Mouse (Mus musculus) frontal cortex, postnatal 14 days (tissue): ENCODE results near the gene 4933406M09Rik.

Source experiments
- DNase-seq, 2 experiments: peaks; one replicate each; pipeline ENCODE4 v3.0.0; 2022; ENCODE audit warnings: low spot score in 2 of 2

Gene 4933406M09Rik

DNA sequence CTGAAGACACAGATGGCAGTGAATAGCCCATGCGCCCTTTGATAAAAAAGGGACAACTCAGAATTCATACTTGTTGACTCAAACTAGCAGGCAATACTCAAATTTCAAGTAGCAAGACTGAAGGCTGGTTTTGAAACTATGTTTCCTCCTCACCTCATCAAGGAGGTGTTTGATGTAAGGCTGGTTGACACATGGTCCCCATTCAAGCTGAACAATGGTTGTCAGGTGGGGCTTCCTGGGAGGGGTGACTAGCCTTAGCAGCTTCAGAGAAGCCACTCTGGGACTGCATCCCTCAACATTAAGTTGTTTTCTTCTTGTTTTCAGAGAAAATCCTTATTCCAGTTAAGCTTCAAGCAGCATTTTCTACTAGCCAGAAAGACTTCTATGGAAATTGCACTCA is at the start of gene 4933406M09Rik:
Gene 4933406M09Rik, plus strand, starts transcription at position 275 of the 400 bp plus-strand sequence.
- DNase-seq = no peak

DNA sequence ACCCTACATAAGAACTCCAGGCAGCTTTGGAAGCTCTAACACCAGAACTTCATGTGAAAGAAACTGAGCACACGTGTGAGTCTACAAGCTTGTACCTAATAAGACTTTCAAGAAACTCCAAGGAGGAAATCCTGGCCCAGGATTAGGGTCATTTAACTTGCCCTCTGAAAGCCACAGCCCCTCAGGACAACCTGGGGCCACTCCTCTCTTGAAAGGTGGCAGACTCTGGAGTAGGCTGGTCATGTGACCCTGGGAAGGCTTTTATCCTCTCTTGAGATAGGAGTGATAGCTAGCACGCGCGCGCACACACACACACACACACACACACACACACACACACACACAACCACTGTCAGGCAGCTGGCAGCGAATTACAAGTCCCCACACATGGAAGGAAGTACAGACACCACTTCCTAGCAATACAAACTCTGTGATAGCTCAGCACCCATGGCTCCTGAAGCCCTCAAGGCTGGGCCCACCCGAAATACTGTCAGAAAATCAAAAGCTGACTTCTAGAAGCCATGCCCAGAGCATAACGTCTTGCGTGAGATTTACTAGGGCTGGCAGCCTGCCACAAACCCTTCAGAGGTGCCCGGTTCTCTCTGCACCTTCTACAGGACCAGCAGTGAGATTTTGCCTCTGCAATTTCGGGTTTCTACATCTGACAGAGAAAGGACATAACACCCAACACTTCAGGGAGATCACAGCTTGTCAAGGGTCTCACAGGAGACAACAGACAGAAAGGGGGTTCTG is 48.6 kb upstream of the 4933406M09Rik start:
- DNase-seq = no peak

DNA sequence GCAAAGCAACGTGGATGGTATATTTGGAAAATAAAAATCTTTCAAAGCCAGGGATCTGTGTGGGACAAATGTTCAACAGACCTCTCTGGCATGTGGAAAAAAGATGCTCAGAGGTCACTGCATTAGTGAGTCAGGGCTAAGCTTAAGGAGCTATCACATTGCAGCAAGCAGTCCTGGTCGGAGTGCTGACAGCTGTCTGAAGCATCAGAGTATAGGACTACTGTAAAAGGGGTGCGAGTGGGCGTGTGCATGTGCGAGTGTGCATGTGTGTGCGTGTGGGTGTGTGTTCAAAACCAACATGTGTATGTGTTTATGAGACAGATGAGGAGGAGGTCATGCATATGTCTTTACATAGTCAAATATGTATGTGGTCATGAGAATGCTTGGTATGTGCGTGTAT is 46.6 kb upstream of the 4933406M09Rik start:
- no peak for DNase-seq

DNA sequence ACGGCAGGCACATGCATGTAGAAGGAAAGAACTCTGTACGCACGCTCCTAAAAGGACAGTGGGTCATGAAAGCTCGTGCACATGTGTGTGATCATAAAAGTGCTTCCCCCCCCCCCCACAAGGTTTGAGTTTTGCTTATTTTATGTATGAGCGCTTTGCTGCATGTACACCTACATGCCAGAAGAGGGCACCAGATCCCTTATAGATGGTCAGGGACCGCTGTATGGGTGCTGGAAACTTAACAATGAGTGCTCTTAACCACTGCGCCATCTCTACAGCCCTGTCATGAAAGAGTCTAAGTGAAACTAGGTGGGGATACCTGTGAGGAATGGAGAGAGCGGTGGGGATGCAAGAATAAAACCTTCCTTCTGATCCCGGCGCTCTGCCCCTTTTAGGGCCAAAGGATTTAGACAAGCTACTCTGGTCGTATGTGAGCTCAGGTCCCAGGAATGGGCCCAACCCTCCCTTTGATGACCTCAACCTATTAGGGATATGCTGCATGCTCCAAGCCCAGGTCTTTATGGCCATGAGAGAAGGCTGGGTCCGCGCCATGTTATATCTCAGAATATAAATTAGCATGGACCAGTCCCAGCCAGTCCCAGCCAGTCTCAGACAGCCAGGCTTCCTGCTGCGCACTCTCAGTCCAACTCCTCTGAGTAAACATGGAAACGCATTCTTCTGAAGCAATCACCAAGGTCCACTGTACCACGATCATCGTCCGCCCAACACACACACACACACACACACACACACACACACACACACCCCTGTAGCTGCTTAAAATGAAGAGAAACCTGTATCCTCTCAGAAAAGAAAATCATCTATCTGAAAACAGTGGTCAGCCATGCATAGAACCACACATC is 45.8 kb upstream of the 4933406M09Rik start:
- DNase-seq = no peak

DNA sequence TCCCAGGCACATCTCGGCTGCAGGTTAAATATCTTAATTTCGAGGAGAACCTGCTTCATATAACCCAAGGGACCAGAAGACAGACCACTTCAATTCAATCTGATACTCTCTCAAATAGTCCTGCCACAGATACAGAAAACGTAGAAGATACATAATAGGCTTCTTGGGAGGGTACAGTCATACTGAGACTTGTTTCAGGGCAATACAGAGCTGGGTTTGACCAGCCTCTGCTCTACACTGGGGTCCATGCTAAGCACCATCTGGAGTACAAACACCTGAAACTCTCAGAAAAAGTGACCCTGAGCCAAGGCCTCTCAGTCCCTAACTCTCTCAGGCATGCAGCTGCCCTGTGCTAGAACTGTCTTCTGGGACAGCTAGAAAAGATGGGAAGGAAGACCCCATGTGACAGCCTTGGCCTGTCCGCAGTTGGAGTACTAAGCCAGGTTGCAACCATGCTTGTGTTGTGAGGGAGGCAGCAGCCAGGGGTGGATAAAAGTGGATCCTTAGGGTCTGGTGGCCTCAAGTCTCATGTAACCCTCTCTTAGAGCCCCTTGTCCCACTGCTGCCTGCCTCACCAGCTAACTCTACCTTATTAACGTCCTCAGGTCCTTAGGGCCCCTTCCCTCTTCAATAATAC is 44.0 kb upstream of the 4933406M09Rik start:
- no peak for DNase-seq

DNA sequence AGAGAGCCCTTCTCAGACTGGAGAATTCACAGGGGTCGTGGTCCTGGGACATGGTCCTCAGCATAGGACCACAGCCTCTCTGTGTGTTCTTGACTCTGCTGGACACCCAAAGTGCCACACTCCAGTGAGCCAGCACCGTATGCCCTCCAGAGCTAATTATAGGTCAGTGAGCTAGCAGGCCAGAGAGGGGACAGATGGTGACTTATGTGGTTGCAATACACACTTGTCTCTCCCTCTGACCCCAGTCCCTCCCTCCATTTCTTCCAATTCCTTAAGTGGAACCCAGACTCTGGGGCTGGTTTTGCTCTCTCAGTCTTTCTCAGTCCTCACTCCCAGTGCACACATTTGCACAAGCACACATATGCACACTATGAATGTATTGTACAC is 43.5 kb upstream of the 4933406M09Rik start:
- no peak for DNase-seq

DNA sequence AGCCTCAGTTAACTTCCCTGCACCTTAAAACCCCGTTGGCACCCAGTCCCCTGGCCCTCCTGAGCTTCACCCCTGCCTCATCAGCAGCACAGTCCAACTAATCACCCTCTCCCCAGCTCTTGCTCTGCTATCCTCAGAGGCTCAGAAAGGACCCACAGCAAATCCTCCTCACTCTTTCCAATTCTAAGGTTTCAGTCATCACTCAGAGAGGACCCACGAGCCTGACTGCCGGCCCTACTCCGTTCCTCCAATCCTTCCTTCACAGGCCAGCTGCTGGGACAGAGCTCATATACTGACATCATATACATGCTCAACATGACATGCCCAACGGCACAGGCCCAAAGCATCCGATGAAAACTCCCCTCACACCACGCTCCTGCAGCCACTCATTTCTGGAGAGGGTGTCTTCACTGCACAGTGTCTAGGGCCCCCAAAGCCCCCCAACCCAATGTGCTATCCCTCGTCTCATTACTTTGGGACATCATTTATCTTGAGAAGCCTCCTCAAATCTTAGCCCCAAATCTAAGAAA is 42.9 kb upstream of the 4933406M09Rik start:
- DNase-seq = no peak

DNA sequence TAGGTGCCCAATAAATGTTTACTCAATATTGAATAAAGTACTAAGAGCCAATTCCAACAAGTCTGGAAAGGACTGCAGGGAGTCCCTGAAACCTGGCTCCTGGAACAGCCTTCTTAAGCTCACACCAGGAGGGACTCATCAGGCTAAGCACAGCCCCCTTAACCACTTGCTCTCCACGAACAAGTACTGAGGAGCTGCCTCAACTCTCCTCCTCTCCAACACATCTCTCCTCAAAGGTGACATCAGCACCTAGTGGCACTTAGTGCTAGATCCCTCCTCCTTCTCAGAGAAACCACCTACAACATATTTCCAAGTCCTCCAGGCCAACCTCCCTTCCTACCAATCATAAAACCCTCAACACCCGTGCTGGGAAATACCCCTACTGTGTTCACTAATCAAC is 42.2 kb upstream of the 4933406M09Rik start:
- no peak for DNase-seq

DNA sequence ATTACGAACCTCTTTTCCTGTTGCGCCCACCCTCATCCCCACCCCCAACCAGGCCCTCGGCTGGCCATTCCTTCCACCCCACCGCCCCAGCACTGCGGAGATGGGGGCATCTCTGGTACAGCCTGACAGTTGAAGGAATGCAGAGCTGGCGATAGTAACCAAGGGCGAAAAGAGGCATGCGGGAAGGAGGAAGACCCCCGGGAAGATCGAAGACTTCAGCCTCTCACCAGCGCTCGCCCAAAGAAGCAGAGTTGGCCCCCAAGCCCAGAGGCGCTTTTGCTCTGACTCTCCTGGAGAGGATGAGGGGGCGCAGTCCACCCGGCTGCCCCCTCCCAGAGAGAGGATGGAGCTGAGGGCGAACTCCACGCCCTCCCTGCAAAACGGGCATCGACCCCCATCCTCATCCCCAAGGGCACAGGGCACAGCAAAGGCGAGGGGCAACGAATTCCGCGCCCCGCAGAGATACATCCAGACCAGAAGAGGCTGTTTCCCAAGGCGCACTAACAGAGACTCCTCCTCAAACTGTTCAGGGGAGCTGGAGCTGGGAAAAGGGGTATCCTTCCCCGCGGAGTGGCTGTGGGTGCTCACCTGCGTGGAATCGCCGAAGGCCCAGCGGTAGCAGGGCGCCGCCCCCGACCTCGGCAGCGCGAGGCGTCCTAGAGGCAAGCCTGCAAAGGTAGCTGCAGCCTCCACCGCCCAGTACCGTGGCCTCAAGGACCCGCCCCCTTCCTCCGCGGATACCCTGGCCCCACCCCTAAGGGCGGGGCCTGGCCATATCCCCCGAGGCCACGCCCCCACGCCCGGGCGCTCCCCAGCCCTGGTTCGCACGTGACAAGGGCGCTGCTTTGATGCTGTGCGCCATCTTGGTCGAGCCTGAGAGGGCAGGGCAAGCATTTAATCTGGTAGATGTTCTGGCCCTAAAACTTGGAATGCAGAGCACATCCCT is 41.5 kb upstream of the 4933406M09Rik start:
- DNase-seq = peak; percentile 78 to 81

DNA sequence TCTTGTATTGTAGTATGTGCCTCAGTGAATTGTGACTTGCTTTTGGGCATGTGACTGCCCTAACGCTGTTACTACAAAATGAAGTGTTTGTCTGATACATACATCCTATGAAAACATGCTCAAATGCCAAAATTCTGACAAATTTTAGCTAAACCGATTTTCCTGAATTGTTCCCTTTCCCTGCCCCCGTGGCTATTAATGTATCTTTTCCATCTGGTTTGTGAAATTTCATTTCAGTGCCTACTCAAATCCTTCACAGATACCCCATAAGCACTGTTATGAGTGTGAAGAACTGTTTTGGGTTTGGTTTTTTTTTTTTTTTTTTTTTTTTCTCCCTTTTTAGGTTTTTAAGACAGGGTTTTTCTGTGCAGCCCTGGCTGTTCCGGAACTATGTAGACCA is 40.7 kb upstream of the 4933406M09Rik start:
- no peak for DNase-seq

DNA sequence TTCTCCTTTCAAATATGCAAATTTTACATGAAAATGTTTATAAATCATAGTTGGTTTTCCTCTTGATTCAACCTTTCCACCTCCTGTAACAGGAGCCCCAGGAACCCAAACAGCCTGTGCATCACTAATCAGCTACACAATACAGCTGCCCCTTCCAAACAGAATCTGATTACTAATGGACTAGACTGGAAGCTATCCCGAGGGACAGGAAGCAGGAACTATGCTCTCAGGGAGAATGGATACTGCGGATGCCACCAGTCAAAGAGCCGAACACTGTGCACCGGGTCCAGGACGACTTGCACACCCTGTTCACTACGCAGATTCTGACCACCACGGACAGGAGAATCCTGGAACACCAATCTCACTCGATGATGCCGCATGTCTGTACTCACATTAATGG is 37.9 kb upstream of the 4933406M09Rik start:
- no peak for DNase-seq

DNA sequence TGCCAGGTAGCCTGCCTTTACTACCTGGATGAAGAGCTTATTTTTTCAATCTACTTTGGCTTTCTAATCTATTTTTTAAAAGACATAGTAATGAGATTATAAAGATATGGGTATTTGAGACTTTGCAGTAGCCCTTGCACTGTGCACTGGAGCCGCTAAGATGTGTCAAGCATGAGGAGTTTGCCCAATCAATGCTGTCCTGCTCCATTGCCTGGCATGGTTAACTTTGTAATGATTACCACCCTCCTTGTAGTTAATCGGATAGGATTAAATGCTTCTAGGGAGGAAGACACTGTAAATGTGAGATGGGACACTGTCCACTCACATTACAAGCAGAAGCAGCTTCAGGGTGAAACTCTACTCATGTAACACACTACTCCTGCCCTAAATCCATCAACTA is 32.4 kb upstream of the 4933406M09Rik start:
- no peak for DNase-seq

DNA sequence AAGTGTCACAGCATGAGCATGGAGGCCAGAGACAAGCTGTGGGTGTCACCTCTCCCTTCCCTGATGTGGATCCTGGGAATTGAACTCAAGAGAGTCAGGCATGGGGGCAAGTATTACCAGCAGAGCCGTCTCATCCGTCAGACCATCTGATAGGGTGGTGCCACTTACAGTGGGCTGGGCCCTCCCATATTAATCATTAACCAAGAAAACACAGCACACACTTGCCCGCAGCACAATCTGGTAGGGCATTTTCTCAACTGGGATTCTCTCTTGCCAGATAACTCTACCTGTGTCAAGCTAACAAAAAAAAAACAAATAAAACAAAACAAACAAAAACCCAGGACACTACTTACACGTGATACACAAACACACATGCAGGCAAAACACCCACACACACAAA is 28.3 kb upstream of the 4933406M09Rik start:
- no peak for DNase-seq

DNA sequence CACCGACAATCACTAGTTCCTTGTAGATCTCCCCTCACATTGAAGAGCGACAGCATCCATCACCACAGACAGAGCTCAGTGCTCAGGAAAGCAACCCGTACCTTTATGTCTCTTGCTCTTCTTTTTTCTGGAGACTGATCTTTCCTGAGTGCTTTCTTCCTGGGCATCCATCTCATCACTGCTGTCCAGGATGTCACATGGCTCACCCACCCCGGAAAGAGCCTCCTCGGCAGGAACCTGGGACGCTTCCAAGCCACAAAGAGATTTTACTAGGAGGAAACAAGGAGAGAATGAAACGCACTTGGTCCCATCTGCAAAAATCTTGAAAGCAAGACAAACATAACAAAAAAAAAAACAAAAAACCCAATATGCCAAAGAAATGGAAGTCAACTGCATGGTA is 25.1 kb upstream of the 4933406M09Rik start:
- no peak for DNase-seq

DNA sequence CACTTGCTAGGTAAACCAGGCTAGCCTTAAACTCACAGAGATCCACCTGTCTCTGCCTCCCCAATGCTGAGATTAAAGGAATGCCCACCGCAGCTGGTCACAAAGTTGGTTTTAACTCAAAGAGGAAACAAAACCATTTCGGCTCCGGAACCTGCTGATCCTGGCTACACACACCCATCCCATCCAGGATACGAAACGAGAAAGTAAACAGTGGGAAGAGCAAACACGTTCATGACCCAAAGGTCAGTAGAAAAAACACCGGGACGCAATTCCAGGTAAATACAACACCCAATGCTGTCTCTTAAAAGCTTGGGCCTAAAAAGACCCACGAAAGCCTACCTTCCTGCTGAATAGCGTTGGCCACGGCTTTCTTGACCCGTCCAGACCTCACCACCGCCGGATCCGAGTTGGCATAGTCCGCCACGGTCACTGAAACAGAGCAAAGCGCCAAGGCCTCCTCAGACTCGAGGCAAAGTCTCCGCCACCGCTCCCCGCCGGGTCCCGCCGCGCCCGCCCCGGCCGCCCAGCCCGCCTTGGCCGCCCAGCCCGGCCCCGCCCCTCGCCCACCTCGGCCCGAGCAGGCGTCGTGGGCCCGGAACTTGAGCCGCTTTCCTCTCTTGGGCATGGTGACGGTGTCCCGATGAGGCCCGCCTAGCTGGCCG is 24.4 kb upstream of the 4933406M09Rik start:
- DNase-seq = no peak

DNA sequence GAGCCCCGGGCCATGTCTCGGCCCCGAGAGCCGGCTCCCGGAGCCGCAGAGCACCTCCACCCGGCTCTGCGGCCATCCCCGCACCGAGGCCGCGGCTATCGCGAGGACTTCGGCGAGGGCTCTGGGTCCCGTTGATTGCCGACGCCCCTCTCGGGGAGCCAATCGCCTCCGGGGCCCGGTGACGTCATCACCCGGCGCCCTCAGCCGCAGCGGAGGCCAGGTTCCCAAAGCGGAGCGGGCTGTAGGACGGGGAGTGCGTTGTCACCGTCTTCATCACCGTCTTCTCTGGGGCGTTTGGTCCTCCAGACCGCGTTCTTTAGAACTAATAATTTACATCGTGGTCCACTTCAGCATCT is 23.9 kb upstream of the 4933406M09Rik start, which contains the start of gene Tmem183a:
Gene Tmem183a, minus strand, starts transcription at position 123 of the 356 bp plus-strand sequence.
- peak; percentile 91 to 96 for DNase-seq

DNA sequence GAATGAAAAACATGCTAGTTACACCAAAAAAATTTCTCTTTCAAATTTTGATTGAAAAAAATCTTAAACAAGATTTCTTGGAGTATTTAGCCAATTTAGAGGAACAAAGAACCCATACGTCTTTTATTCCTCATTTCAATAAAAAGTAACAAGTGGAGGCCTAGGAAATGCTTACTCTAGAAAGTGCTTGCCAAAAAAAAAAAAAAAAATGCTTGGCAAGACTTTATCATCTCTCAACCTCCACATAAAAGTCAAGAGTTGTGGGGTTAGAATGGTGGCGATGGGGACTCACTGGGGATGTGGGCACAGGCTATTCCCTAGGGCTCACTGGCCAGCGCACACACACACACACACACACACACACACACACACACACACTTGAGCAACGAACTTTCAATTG is 22.5 kb upstream of the 4933406M09Rik start:
- no peak for DNase-seq

DNA sequence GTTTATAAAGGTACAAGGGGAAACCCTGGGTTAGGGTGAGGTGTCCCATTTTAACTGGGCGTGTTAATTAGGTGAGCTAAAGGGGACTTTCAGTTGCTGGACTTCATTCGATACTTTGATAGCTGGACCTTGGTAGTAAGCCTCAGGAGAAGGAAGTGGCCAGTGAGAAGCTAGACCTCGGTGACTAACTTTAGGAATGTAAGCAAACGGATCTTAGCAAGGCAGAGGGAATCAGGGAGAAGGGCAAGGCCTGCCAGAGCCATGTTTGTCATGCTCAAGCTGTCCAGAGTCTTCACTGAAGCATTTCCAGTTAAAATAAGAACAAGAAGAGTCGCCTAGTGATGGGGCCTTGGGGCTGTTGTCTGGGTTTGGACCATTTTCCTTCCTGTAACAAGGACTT is 20.2 kb upstream of the 4933406M09Rik start:
- DNase-seq = no peak

DNA sequence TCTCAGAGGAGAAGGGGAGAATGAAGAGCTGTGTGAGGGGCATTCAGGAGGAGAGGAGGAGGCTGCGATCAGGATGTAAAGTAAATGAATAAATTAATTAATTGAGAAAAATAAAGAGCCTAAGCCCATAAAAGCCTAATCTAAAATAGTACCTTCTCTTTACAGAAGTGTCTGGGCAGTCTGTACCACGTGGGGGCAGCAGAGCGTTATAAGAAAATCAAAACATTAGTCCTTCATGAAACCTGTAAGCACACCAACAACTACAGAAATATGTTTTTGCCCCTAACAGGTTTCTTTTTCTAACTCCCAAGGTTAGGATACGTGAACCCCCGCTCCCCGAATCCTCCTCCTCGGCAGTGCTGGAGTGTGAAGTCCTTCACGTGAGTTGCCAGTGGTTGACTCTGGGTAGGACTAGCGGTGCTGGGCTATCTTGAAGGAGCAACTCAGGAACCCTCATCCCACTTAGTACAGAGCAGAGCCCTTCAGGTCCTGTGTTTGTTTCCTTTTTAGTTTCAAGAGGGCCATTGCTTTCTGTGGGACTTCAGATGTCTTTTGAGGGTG is 16.9 kb upstream of the 4933406M09Rik start:
- peak in 1 of 2 experiments; percentile 63 for DNase-seq

DNA sequence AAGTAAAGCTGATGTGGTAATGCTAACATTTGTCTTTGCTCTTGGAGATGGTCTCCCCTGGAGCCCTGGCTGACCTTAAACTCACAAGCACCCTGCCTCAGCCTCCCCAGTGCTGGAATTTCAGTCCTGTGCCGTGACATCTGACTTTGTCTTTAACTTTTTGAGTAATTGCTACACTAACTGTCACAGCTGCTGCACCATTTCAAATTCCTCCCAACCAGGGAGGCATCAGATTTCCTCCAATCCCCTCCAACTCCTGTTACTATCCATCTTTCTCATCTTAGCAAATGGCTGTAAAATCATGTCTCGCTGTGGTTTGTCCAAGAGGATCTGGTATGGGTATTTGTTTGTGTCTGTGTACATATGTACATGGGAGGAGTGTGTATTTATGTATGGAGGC is 11.6 kb upstream of the 4933406M09Rik start:
- DNase-seq = no peak
